Mouse (Mus musculus): ENCODE data around the gene Hnrnpa2b1.
"Not testable (repeated sequence)": the region's sequence is repeated elsewhere in the genome, so short reads cannot be mapped to it uniquely, and the experiment has no call there.

The Hnrnpa2b1 gene

DNA sequence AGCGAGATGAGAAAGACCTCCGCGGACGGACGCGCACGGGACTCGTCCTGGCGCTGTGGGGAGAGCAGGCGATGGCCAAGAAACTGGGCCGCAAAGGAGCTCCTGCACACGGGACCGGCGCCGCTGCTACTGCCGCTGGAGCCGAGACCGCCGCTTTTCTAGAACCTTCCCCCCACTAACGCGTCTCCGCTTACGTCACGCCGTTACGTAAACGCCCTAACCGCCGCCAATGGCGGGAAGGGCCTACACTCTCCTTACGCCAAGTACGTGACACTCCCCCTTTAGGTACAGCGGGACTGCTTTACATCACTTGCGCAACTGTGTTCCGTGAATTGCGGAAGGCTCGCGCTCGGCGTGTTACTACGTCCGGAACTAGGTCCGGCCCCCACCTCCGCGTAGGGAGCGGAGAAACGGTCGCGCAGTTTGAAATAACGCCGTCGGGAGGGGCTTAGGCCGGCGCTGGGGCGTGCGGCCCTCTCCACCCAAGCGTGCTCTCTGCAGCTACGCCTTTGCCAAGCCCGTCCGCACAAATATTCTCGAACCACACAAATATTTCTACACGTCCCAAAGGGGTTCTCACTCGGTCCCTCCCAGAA, at the start of gene Hnrnpa2b1:
TSS of gene Hnrnpa2b1 (minus strand) at position 180 of the 596 bp plus-strand sequence.
- DNase-seq (ENCODE audit: low read depth, low spot score), result peak; percentile 100

DNA sequence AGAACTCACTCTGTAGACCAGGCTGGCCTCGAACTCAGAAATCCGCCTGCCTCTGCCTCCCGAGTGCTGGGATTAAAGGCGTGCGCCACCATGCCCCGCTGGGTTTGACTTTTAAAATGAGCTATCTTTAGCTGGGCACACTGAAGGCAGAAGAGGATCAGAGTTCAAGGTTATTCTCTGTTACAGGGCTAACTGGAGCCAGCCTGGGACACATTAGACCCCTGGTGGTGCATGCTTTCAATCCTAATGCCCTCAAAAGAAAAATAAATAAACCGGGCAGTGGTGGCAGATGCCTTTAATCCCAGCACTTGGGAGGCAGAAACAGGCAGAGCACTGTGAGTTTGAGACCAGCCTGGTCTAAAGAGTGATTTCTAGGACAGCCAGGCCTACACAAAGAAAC, 45.2 kb upstream of the Hnrnpa2b1 start:
- DNase-seq (ENCODE audit: low read depth, low spot score), result no peak

DNA sequence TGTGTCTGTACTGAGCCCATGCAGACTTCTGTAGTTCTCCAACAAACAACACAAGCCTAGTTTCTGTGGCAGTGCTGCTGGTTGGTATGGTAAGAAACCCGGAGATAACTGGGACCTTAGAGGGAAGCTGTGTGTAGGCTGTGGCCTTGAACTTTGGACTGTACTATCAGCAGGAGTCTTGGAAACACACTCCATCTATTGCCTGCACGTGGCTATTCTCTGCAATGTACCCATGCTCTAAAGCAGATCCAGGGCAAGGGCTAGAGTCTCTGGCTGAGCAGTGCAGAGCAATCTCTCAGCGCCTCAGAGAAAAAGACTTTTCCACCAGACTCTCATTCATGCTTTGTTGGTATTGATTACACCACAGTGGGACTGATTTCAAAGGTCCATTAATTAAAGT, 44.1 kb upstream of the Hnrnpa2b1 start:
- no peak for DNase-seq (ENCODE audit: low read depth, low spot score)

DNA sequence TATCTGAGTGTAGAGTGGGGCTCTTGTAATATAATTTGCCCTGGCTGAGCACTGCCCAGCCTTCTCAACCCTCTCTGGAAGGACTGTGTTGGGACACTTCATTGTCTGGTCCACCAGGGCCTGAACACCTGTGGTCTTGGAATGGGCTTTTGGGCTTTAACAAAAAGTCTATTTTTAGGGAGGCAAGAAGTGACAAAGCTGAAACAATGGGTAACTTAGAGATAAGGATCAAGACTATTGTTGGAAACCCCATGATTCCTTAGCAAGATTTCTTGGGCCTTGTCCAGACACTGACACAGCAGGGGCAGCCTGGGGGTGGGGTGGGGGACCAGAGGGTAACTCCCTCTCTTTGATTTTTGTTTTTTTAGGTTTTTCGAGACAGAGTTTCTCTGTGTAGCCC, 41.3 kb upstream of the Hnrnpa2b1 start:
- DNase-seq (ENCODE audit: low read depth, low spot score), result no peak

DNA sequence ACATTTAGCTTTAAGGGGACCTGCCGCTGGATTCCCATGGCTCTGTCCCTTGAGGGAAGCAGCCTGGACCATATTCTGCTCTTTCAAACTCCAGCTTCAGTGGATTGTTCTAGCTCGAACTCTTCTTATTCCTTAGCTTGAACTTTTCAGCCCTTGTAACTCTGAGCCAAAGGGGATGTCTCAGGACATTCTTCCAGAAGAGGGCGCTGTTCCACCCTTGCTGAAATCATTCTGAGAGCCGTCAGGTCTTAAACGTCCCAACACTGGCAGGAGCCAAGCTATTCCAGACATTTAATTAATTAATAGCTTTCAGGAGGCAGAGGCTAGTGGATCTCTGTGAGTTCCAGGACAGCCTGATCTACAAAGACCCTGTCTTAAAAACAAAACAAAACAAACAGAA, 40.4 kb upstream of the Hnrnpa2b1 start:
- DNase-seq (ENCODE audit: low read depth, low spot score), result no peak

DNA sequence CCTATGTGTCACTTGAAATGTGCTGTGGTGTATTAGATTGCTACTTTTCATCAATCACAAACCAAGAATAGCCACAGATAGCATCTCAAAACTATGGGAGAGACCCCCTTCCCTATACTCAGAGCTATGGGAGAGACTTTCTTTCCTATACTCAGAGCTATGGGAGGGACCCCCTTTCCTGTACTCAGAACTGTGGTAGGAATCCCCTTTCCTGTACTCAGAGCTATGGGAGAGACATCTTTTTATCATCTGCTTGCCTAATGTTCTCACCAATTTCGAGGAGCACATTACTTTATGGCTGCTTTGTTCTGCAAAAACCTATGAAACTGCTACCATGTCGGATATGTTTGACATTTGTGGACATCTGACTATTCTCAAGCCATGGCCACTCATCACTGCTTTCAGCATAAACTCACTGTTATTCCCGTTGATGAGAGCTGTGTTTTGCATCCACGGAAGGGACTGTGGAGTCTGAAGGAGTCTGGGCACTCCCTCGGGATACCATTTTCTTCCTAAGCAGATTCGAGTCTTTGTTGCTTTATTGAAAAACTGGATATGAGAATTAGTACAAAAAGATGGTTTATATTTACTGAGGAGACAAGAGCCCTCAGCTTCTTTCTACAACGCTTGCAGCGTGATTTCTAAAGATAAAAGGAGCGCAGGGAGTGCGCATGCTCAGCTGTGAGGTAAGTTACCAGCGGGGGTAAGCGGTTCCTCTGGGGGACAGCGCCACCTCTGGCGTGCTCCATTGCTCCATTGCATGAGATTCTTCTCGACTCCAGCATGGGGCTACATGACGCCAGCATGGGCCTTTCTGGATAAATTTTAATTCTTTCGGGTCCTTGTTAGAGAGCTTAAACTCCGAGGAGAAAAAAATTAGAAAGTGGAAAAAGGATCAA, 39.3 kb upstream of the Hnrnpa2b1 start:
- DNase-seq (ENCODE audit: low read depth, low spot score), result peak; percentile 53

DNA sequence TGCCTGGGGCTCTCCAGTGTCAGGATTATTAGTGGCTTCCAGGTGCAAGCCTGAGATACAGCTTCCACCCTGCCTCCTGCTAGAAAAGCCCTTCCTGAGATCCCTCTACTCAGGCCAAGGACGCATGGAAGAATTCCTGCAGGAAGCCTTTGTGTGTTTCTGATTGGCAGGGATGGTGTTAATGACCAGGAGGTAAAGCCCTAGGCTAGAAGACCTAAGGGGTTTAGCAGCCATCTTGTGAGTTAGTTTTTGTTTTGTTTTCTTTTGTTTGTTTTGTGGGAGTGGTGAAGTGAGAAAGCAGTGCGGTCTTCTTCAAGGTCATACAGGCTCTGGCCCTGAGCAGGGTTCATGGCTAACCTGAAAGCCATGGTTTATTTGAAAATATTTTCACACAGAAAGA, 37.9 kb upstream of the Hnrnpa2b1 start:
- no peak for DNase-seq (ENCODE audit: low read depth, low spot score)

DNA sequence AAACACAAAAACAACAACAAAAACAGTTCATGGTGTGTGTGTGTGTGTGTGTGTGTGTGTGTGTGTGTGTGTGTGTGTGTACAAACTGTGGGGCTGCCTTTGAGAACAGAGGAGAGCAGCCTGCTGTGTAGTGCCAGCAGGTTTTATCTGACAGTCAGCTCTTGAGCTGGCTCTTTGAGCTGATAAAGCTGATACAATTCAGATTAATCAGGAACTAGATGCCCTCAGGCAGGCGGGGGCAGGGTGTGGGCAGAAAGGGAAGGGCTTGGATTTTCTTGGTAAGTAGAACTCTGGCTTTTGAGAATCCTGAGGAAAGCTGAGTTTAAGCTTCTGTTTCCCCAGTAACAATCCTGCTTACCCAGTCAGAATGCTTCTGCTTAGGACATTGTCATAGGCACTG, 36.0 kb upstream of the Hnrnpa2b1 start:
- no peak for DNase-seq (ENCODE audit: low read depth, low spot score)

DNA sequence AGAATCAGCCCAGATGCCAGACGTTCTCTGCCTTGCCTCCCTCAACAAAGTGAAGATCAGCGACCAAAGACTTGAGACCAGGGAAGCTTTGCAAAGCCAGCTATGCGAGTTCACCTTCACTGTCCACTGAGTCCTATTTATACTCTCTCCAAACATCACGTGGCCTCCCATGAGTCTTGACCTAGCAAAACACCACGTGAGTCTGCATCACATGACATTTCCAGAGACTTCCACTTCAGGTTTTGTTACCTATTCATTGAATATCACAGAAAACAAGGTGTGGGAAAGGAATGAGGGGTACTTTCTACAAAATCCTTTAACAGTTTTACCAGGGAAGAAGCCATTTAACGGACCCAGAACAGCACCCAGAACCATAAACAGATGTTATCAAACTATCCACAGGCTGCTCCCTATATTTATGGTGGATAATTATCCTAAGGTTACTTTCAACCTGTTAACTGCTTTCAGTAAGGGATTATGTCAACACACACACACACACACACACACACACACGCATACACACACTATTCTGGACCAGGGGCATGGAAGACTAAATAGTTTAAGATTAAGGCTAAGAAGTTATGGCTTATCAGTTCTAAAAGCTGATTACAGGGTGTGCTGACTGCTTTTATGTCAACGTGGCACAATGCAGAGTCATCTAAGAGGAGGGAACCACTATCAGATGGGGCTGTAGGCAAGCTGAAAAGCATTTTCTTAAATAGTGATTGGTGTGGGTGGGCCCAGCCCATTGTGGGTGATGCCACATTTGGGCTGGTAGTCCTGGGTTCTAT, 27.8 kb upstream of the Hnrnpa2b1 start:
- DNase-seq (ENCODE audit: low read depth, low spot score), result peak; percentile 55

DNA sequence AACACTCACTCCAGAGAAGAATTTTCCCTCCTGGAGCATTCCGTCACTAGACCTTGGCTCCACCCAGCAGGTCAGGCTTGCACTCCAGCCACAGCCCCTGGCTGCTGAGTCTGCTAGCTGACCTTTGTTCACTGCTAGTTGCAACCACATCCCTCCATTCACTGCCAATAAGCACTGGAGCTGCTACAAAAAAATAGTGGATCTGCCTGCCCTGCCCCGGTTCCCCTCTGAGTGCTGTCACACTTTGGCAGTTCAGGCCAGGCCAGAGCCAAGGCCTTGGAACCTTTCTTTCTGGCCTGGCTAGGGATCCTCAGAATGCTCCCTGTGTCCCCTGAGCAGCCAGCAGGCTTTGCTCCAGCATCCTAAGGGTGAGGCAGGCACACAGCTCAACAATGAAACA, 20.1 kb upstream of the Hnrnpa2b1 start:
- no peak for DNase-seq (ENCODE audit: low read depth, low spot score)

DNA sequence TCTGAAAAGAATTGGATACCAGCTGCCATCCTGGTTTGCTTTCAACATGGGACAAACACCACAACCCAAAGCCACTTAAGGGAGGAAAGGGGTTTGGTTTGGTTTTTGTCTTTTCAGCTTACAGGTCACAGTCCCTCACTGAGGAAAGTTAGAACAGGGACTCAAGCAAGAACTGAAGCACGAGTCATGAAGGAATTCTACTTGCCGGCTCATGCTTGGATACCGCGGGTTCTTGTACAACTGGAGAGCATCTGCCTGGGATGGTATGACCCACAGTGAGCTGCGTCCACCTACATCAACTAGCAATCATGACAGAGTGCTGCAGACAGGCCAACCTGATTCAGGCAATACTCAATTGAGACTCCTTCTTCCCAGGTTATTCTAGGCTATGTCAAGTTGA, 17.0 kb upstream of the Hnrnpa2b1 start:
- DNase-seq (ENCODE audit: low read depth, low spot score), result no peak

DNA sequence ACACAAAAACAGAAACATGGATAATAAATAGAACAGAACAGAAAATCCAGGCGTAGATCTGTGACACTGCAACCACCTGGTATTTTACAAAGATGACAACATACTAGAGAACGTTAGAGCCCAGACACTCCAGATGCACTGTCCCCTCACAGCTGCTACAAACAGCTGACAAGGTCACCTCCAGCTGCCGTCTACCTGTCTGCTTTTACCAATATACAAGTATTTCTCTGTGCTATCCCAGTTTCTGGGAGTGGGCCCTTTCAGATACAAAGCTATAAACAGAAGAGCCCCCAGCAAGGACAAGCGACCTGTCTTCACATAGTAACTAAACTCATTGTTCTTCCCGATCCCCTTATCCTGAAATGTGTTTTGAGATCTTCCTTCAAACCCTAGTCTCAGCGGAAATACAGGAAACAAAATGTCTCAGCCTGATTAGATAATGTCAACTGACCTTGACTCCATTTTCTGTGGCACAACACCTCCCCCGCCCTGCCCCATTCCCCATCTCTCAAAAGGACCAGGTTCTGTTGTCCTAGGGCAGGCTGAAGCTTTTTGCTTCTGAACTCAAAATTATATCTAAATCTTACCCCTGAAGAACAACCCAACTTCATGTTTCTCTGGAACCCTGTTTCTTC, 16.5 kb upstream of the Hnrnpa2b1 start:
- DNase-seq (ENCODE audit: low read depth, low spot score), result no peak

DNA sequence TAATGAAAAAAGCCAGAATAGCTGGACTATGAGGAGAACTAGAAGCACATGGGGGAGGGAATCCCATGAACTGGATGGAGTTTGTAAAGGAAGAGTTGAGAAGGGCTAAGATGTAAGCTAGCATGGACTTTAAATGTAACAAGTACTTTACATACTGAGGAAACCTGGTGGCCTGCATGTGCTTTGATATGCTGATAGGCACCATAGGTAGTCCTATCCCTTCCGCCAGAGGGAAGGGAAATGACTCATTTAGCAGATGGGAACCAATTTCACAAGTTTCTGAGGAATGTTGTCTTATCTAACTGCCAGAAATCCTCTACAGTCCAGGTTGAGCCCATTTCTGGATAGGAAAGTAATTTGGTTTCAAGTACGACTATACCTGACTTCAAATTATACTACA, 16.0 kb upstream of the Hnrnpa2b1 start:
- DNase-seq (ENCODE audit: low read depth, low spot score), result no peak

DNA sequence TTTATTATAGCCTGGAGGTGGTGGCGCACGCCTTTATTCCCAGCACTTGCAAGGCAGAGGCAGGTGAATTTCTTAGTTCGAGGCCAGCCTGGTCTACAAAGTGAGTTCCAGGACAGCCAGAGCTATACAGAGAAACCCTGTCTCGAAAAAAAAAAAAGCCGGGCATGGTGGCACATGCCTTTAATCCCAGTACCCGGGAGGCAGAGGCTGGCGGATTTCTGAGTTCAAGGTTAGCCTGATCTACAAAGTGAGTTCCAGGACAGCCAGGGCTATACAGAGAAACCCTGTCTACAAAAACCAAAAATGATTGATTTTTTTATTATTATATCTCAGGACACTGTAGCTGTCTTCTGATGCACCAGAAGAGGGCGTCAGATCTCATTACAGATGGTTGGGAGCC, 14.9 kb upstream of the Hnrnpa2b1 start:
- not testable (repeated sequence) for DNase-seq (ENCODE audit: low read depth, low spot score)

DNA sequence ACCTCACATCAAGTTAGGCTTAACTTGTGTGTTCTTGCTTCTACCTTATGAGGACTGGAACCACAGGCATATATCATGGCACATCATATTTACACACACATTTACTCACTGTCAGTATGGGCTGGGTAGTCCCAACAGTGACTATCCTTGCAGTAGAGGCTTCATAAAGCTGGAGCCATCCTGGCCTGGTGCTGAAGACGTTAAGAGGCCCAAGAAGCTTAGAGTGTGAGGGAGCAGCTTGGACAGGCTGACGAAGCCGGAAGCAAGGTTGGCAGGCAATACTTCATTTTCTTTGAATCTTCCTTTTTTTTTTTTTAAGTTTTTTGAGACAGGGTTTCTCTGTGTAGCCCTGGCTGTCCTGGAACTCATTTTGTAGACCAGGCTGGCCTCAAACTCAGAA, 14.2 kb upstream of the Hnrnpa2b1 start:
- DNase-seq (ENCODE audit: low read depth, low spot score), result no peak

DNA sequence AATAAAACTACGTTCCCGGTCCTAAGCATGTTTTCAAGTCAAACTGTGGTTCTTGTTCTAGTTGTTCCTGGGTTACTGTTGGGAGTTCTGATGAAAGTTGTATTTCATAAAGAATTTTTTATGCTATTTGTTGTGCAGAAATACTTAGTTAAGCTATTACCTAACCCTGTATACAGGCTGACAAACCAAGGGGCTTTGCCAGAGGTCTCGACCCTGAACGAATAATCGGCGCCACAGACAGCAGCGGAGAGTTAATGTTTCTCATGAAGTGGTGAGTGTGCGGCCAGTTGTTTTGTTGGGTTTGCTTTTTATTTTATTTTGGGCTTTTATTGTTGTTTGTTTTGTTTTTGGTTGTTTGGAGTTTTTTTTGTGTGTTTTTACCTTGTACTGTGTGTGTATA, 11.9 kb upstream of the Hnrnpa2b1 start:
- DNase-seq (ENCODE audit: low read depth, low spot score), result no peak

DNA sequence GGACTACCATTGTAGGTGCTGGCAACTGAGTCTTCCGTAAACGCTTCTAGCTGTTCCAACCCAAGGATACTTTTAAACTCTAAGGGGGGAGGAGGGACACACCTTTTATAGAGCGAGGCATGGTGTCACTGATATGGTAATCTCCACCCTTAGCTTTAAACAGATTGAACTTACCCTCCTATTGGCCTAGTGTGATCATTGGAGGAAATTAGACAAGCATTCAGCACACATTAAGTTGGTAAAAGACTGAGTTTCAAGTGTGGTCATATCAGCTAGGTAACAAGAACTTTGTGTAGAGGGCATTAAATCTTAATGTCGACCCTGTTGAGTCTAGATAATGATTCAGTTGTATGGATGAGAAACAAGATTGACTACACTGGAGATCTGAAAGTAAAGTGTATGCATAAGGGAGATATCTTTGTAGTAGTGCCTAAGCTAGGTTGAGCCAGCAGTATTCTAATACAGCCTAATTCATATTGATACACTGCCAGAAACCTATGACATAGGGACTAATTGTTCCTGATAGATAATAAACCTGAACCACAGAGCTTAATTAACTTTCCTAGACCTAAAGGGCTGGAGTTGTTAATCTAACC, 9.5 kb upstream of the Hnrnpa2b1 start:
- DNase-seq (ENCODE audit: low read depth, low spot score), result no peak

DNA sequence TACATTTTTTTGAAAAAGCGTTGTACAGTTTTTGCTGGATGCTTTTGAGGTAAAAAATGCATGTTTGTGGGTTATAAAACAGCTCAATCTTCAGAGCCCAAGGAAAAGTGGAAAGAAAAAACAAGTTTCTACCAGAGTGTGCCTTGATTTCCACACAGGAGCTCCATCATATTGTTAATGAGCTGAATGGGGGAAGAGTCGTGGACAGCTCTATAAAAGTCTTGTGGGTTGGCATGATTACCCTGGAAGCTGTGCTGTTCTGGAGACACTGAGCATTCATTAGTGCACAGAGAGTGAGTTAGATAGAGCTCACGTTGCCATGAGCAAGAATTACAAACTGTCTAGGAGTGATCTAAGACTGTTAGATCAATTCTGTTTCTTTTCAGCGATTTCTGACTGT, 2.5 kb upstream of the Hnrnpa2b1 start:
- DNase-seq (ENCODE audit: low read depth, low spot score), result no peak

DNA sequence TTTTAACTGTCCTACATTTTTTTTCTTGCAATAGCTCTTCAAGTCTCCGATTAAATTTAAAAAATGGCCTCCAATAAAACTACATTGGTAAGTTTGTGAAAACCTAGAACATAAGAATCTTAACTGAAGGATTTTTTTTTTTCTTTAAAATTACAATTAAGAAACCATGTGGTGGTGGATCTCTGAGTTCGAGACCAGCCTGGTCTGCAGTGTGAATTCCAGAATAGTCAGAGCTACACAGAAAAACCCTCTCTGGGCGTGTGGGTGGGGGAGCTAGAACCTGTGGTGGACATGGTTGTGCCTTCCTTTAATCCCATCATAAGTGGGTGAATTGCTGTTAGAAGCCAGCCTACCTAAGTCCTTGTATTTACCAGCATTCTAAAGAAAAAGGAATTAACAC, 2.1 kb upstream of the Hnrnpa2b1 start:
- no peak for DNase-seq (ENCODE audit: low read depth, low spot score)

DNA sequence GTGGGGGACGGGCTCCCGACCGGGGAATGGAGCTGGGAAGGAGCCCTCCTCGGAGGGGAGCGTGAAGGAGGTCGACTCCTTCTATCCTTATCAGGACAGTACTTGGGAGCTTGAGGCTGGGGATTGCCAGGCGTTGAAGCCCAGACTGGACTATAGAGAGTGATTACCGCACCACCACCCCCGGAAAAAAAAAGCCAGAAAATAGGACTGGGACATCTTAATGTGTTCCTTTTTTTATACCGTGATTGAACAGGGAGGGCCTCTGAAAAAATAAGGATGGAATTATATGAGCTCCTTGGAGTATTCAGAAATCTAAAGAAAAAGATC, 1.4 kb upstream of the Hnrnpa2b1 start:
- DNase-seq (ENCODE audit: low read depth, low spot score), result no peak

DNA sequence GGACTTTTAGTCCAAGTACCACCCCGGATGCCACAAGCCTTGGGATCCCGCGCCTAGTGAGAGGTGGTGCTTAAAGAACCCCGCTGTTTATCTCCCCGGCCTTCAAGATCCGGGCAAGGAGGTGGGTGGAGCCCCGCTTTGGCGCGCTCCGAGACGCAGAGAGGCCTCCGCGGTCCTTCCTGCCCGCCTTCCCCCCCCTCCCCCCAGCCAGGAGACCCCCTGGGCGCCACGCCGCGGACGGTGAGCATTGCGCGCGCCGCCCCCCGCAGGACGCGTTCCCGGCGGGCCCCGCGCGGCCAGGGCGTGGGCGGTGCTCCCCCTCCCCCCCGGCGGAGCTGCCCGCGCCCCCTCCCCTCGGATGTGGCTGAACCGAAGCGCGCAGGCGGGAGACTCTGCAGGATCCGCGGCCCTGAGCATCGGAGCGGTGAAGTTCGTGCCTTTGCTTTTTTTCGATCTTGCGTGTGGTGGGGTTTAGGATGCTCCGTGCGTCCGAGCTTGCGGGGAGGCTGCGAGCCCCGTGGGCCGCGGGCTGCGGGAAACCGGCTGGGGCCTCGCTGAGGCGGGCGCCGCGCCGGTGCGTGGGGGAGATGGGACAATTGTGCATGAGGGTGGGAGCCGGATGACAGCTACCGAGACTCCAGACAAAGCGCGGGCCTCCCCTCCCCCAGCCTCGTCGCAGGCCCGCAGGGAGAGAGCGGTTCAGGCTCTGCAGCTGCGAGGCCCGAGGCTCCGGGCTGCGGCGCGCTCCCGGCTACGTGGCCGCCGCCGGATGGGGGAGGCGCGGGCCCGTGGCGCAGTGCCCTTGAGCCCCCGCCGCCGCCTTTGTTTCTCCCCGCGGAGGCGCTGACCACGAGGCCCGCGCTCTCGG, 851 bp upstream of the Hnrnpa2b1 start, which contains the start of gene Cbx3:
TSS of gene Cbx3 (plus strand) at position 50 of the 868 bp plus-strand sequence.
- DNase-seq (ENCODE audit: low read depth, low spot score), result no peak
